Mouse (Mus musculus): ENCODE results near the gene Defb42. TPM values are rescaled to one million over a fixed set of nuclear protein-coding genes. Genes with fewer than 3 reads are reported as not detected.

Gene Defb42
- not detected in 4 replicates for total RNA-seq (2023)

DNA sequence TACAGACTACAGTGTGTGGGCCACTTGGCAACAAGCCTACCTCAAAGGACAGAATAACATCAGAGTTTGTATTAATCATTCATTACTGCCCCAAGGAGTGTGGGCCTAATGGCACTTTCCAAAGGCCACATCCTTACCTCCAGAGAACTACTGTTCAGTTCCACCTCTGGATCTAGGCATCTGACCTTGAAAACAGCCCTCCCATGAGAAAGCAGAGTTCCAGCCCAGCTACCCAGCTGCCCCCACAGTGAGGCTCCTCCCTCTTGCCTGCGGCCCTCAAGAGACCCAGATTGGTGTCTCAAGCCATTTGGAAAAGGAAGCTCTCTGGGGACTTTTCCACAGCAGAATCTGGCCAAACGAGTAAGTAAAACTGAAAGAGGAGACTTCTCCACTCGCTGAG, at the start of gene Defb42:
Gene Defb42 (plus strand): TSS at position 301 of the 400 bp plus-strand sequence.

DNA sequence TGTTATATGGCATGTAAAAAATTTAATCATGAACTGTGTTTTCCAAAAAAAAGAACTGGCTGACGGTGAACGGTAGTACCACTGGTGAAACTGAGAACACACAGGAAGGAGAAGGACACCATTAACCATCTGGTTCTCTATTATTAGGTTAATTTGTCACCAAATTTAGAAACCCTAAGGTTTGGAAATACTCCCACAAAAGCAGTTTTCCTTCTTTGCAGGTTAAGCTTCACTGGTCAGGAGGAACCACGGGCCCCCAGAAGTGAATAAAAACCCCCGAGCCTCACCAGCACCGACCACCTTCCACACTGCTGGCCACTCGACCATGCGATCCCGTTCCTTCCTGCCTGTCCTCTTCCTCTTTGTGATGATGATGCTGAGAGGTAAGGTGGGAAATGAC, 49.0 kb upstream of the Defb42 start, which contains the start of gene Defb47:
Gene Defb47 (plus strand): TSS at position 301 of the 400 bp plus-strand sequence.

DNA sequence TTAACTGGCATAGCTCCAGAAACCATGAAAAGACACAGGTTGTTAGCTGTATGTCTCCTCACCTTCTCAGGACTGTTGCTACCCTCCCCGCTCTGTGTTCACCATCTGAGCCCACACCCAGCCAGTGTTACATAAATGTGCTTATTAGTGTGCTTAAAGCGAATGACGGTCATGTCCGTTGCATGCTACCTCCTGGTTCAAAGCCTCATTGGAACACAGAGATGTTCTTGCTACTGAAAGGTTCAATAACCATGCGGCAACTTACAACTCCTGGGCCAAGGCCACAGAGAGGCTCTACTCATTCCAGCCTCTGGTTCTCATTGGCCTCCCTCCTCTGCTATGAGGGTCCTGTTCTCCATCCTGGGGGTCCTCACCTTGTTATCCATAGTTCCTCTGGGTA, 35.3 kb upstream of the Defb42 start, which contains the start of gene Defb43:
Gene Defb43 (plus strand): TSS at position 301 of the 400 bp plus-strand sequence.

DNA sequence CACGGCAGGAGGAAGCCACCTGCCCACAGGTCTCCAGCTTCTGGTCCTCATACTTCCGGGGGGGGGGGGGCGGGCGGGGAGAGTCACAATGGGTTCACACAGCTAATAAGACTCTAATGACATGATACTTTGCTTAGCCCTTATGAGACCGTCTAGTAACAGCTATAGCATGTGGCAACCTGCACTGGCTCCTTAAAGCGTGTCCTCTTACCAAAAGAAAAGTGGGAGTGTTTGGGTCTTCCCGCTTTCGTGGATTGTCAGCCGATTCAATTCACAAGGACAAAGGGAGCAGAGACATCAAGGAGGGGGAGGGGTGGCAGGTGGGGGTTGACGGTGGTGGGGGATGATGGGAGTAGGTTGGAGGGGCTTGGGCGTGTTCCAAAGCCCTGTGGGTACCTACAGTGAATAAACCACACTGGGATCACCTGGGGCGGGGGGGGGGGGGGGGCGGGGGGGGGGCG, 3.1 kb downstream of the Defb42 start, which contains the start of gene Defb30:
Gene Defb30 (minus strand): TSS at position 51 of the 461 bp plus-strand sequence.

Other genes with a start within 250 kb of the Defb42 start
- gene Wdfy2, start 209.3 kb upstream of the Defb42 start, total RNA-seq (2023): 36.9 to 42.9 TPM (median 40.7 TPM) in 4 replicates
- gene Defb48, start 62.5 kb upstream of the Defb42 start, total RNA-seq (2023): not detected in 4 replicates
- gene Defb47, start 48.9 kb upstream of the Defb42 start, total RNA-seq (2023): not detected in 4 replicates
- not detected in 4 replicates for gene Defb43, start 35.2 kb upstream of the Defb42 start, total RNA-seq (2023)
- gene Defb30, start 3.0 kb downstream of the Defb42 start, total RNA-seq (2023): not detected in 4 replicates